ENCODE assay signal across 10 mouse cellular contexts in the genomic region with DNA sequence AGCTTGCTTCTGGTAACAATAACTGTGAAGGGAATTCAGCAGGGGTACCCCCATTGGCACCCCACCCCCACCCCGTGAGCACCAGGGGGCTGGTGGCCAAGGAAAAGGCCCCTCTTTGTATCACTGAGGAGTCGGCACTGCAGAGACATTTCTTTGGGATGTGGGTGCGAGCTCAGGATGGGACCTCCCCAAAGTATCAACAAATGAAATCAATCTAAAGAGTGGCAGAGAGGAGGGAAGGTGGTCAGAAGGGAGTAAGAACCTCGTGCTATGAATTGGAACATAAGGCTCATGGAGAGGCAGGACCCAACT. TPM values are rescaled to one million over a fixed set of nuclear protein-coding genes. Genes with fewer than 3 reads are reported as not detected.
DNase-seq lines count a peak whose midpoint lies in the region; ATAC-seq and TF ChIP-seq lines count a peak whose summit lies in the region.
"Had no signal": no experiment of that assay in that cellular context is flagged by ENCODE, and none has a peak within 500 bp of the region (broad histone marks: within the 10 kb centered on the region; RNA-seq: fewer than 3 reads in every experiment).

No protein-coding gene starts in this region.

- ATAC-seq in forebrain, postnatal 0 days: no peak
- ATAC-seq in megakaryocyte, adult 5-6 weeks (ENCODE audit: poor library complexity, severe bottlenecking): no peak
- no peak for ATAC-seq in hindbrain, postnatal 0 days
- ATAC-seq in stomach, embryonic 14.5 days (ENCODE audit: insufficient number of reproducible peaks, insufficient read depth, low FRiP score, low read depth): no peak

- H3K4me3 ChIP-seq in forebrain, embryonic 10.5 days: peak overlapping the region; percentile 57
- H3K4me3 ChIP-seq in forebrain, postnatal 0 days (ENCODE audit: low read depth, low read length): no peak overlapping the region
- H3K4me3 ChIP-seq in megakaryocyte, embryonic 14.5 days (replicated peaks): peak overlapping the region; percentile 88
- no peak overlapping the region for H3K4me3 ChIP-seq in hindbrain, postnatal 0 days (ENCODE audit: low read length)
- H3K4me3 ChIP-seq in stomach, embryonic 14.5 days (ENCODE audit: low read depth, low read length): peak overlapping the region; percentile 33; the same call in 1 of the 2 replicates
- H3K4me3 ChIP-seq: hindbrain, embryonic 15.5 days had no signal

- H3K9ac ChIP-seq in forebrain, postnatal 0 days: no peak overlapping the region
- no peak overlapping the region for H3K9ac ChIP-seq in hindbrain, postnatal 0 days (replicated peaks; ENCODE audit: low read length)
- no peak overlapping the region for H3K9ac ChIP-seq in stomach, embryonic 14.5 days (replicated peaks; ENCODE audit: low read depth, low read length)
- H3K9ac ChIP-seq: hindbrain, embryonic 15.5 days had no signal

- peaks cover 48% of the 10 kb centered on the region for H3K4me1 ChIP-seq in forebrain, embryonic 10.5 days
- 0 out of 2 replicates have a peak, but pooled peaks cover 9% of the 10 kb centered on the region for H3K4me1 ChIP-seq in forebrain, postnatal 0 days (ENCODE audit: insufficient read depth)
- peaks cover 30% of the 10 kb centered on the region for H3K4me1 ChIP-seq in megakaryocyte, embryonic 14.5 days
- no peaks in the 10 kb centered on the region for H3K4me1 ChIP-seq in hindbrain, postnatal 0 days (ENCODE audit: insufficient read depth, low read length)
- peaks cover 12% of the 10 kb centered on the region; the same call in 1 of the 2 replicates for H3K4me1 ChIP-seq in stomach, embryonic 14.5 days (ENCODE audit: control insufficient read depth, insufficient read depth, low read length)

- H3K4me2 ChIP-seq in forebrain, postnatal 0 days (ENCODE audit: low read depth): no peak overlapping the region
- peak overlapping the region; percentile 51; the same call in 1 of the 2 replicates for H3K4me2 ChIP-seq in hindbrain, postnatal 0 days (ENCODE audit: low read depth, low read length)
- H3K4me2 ChIP-seq in stomach, embryonic 14.5 days (replicated peaks; ENCODE audit: low read depth, low read length): peak overlapping the region; percentile 49

- H3K36me3 ChIP-seq in forebrain, embryonic 10.5 days (replicated peaks): no peaks in the 10 kb centered on the region
- no peaks in the 10 kb centered on the region for H3K36me3 ChIP-seq in forebrain, postnatal 0 days (ENCODE audit: insufficient read depth)
- H3K36me3 ChIP-seq in megakaryocyte, embryonic 14.5 days (replicated peaks; ENCODE audit: low read length): no peaks in the 10 kb centered on the region
- H3K36me3 ChIP-seq in hindbrain, postnatal 0 days (ENCODE audit: insufficient read depth, low read length): no peaks in the 10 kb centered on the region
- H3K36me3 ChIP-seq in stomach, embryonic 14.5 days (ENCODE audit: control insufficient read depth, insufficient read depth, low read length): no peaks in the 10 kb centered on the region
- H3K36me3 ChIP-seq: hindbrain, embryonic 15.5 days had no signal

- peak overlapping the region; percentile 91 for H3K27ac ChIP-seq in forebrain, embryonic 10.5 days
- no peak overlapping the region for H3K27ac ChIP-seq in forebrain, postnatal 0 days (ENCODE audit: low read depth, low read length)
- H3K27ac ChIP-seq in hindbrain, postnatal 0 days: no peak overlapping the region
- no peak overlapping the region for H3K27ac ChIP-seq in stomach, embryonic 14.5 days (ENCODE audit: low read length)
- H3K27ac ChIP-seq: hindbrain, embryonic 15.5 days had no signal

- no peak for DNase-seq in forebrain, embryonic 10.5 days (ENCODE audit: extremely low spot score, low spot score)
- no peak for DNase-seq in forebrain, postnatal 0 days
- DNase-seq in hindbrain, postnatal 0 days (ENCODE audit: low spot score): no peak
- DNase-seq in ovary, adult 18-20 months (ENCODE audit: low spot score): no peak
- DNase-seq in layer of hippocampus, postnatal 25 days (ENCODE audit: extremely low spot score in 1 of 2, low spot score in 1 of 2): no peak
- DNase-seq: cerebellum, postnatal 25 days had no signal

- no peaks in the 10 kb centered on the region for H3K27me3 ChIP-seq in forebrain, embryonic 10.5 days (ENCODE audit: poor library complexity, severe bottlenecking)
- H3K27me3 ChIP-seq in forebrain, postnatal 0 days (ENCODE audit: insufficient read depth, low read length): no peaks in the 10 kb centered on the region
- H3K27me3 ChIP-seq in megakaryocyte, embryonic 14.5 days (replicated peaks): no peaks in the 10 kb centered on the region
- H3K27me3 ChIP-seq in hindbrain, postnatal 0 days (ENCODE audit: insufficient read depth, low read length): no peaks in the 10 kb centered on the region
- H3K27me3 ChIP-seq in stomach, embryonic 14.5 days (ENCODE audit: control insufficient read depth, insufficient read depth, low read length): no peaks in the 10 kb centered on the region
- H3K27me3 ChIP-seq: hindbrain, embryonic 15.5 days had no signal

- 59% methylated on average over 4 of the region's 4 CpGs for WGBS in forebrain, embryonic 10.5 days
- 39% methylated on average over 4 of the region's 4 CpGs for WGBS in forebrain, postnatal 0 days
- WGBS in hindbrain, postnatal 0 days: 54% methylated on average over 4 of the region's 4 CpGs
- 42% methylated on average over 4 of the region's 4 CpGs for WGBS in stomach, embryonic 14.5 days

- TF ChIP-seq CTCF in forebrain, postnatal 0 days (IDR thresholded peaks at IDR 0.05; ENCODE audit: low read depth): no peak
- no peak for TF ChIP-seq CTCF in hindbrain, postnatal 0 days (IDR thresholded peaks at IDR 0.05; ENCODE audit: low read depth)

- no peaks in the 10 kb centered on the region for H3K9me3 ChIP-seq in forebrain, embryonic 10.5 days
- H3K9me3 ChIP-seq in forebrain, postnatal 0 days (ENCODE audit: low read length): no peaks in the 10 kb centered on the region
- no peaks in the 10 kb centered on the region for H3K9me3 ChIP-seq in megakaryocyte, embryonic 14.5 days
- no peaks in the 10 kb centered on the region for H3K9me3 ChIP-seq in hindbrain, postnatal 0 days (ENCODE audit: low read length)
- H3K9me3 ChIP-seq in stomach, embryonic 14.5 days (ENCODE audit: control insufficient read depth, low read depth, low read length): no peaks in the 10 kb centered on the region
- H3K9me3 ChIP-seq: hindbrain, embryonic 15.5 days had no signal

RNA-seq across cellular contexts. Expression of gene Hist2h3c1, which starts 2.5 kb away (rescaled TPM):
- polyA plus RNA-seq in forebrain, embryonic 10.5 days (2016; fragmentation: Nextera tagmentation; extraction: Ambion mirVana): 0.86 TPM in 1 of 2 replicates, not detected in the other
- total RNA-seq in forebrain, postnatal 0 days (2014; rRNA removed): not detected in 2 replicates
- polyA plus RNA-seq in forebrain, postnatal 0 days (2015; fragmentation: Nextera tagmentation; extraction: Ambion mirVana): not detected in 2 replicates
- polyA plus RNA-seq in megakaryocyte, embryonic 14.5 days (2012; ENCODE audit: insufficient read depth, low replicate concordance): not detected in 2 replicates
- total RNA-seq in megakaryocyte, adult 5-6 weeks (2015): 17.8 and 20.2 TPM in 2 replicates
- 2.8 TPM in 1 of 2 replicates, not detected in the other for total RNA-seq in megakaryocyte, adult 5-6 weeks (2017)
- total RNA-seq in hindbrain, postnatal 0 days (2014; rRNA removed): not detected in 2 replicates
- 0.16 TPM in 1 of 2 replicates, not detected in the other for polyA plus RNA-seq in hindbrain, postnatal 0 days (2015; fragmentation: Nextera tagmentation; extraction: Ambion mirVana)
- 1.4 and 3.0 TPM in 2 replicates for polyA plus RNA-seq in stomach, embryonic 14.5 days (2014; fragmentation: Nextera tagmentation; extraction: Ambion mirVana)
- total RNA-seq in layer of hippocampus, postnatal 25 days (2021): not detected

RNA-seq across cellular contexts. Expression of gene Hist2h2aa1, which starts 3.7 kb away (rescaled TPM):
- 8.1 and 16.6 TPM in 2 replicates for polyA plus RNA-seq in forebrain, embryonic 10.5 days (2016; fragmentation: Nextera tagmentation; extraction: Ambion mirVana)
- 906 and 1,412 TPM in 2 replicates for total RNA-seq in forebrain, postnatal 0 days (2014; rRNA removed)
- polyA plus RNA-seq in forebrain, postnatal 0 days (2015; fragmentation: Nextera tagmentation; extraction: Ambion mirVana): 14.2 and 23.3 TPM in 2 replicates
- polyA plus RNA-seq in megakaryocyte, embryonic 14.5 days (2012; ENCODE audit: insufficient read depth, low replicate concordance): 57.2 and 67.0 TPM in 2 replicates
- not detected in 2 replicates for total RNA-seq in megakaryocyte, adult 5-6 weeks (2015)
- total RNA-seq in megakaryocyte, adult 5-6 weeks (2017): 12,468 and 14,692 TPM in 2 replicates
- total RNA-seq in hindbrain, postnatal 0 days (2014; rRNA removed): 1,894 and 2,680 TPM in 2 replicates
- 24.4 and 25.0 TPM in 2 replicates for polyA plus RNA-seq in hindbrain, postnatal 0 days (2015; fragmentation: Nextera tagmentation; extraction: Ambion mirVana)
- 12.3 and 17.2 TPM in 2 replicates for polyA plus RNA-seq in stomach, embryonic 14.5 days (2014; fragmentation: Nextera tagmentation; extraction: Ambion mirVana)
- total RNA-seq in layer of hippocampus, postnatal 25 days (2021): 1 to 10 TPM; 3.0 to 6.9 TPM

RNA-seq across cellular contexts. Expression of gene Hist2h2aa2, which starts 8.9 kb away (rescaled TPM):
- polyA plus RNA-seq in forebrain, embryonic 10.5 days (2016; fragmentation: Nextera tagmentation; extraction: Ambion mirVana): 19.2 and 34.4 TPM in 2 replicates
- 858 and 1,027 TPM in 2 replicates for total RNA-seq in forebrain, postnatal 0 days (2014; rRNA removed)
- 32.7 and 59.8 TPM in 2 replicates for polyA plus RNA-seq in forebrain, postnatal 0 days (2015; fragmentation: Nextera tagmentation; extraction: Ambion mirVana)
- 947 and 1,036 TPM in 2 replicates for polyA plus RNA-seq in megakaryocyte, embryonic 14.5 days (2012; ENCODE audit: insufficient read depth, low replicate concordance)
- 98.2 and 115 TPM in 2 replicates for total RNA-seq in megakaryocyte, adult 5-6 weeks (2015)
- not detected in 2 replicates for total RNA-seq in megakaryocyte, adult 5-6 weeks (2017)
- 1,755 and 2,054 TPM in 2 replicates for total RNA-seq in hindbrain, postnatal 0 days (2014; rRNA removed)
- polyA plus RNA-seq in hindbrain, postnatal 0 days (2015; fragmentation: Nextera tagmentation; extraction: Ambion mirVana): 52.1 and 62.1 TPM in 2 replicates
- 54.1 and 54.7 TPM in 2 replicates for polyA plus RNA-seq in stomach, embryonic 14.5 days (2014; fragmentation: Nextera tagmentation; extraction: Ambion mirVana)
- 100 to 1,000 TPM; 225 TPM for total RNA-seq in layer of hippocampus, postnatal 25 days (2021)

RNA-seq across cellular contexts. Expression of gene Hist2h3c2, which starts 10.1 kb away (rescaled TPM):
- polyA plus RNA-seq in forebrain, embryonic 10.5 days (2016; fragmentation: Nextera tagmentation; extraction: Ambion mirVana): 5.9 and 6.4 TPM in 2 replicates
- 52.3 and 90.8 TPM in 2 replicates for total RNA-seq in forebrain, postnatal 0 days (2014; rRNA removed)
- 0.84 and 1.3 TPM in 2 replicates for polyA plus RNA-seq in forebrain, postnatal 0 days (2015; fragmentation: Nextera tagmentation; extraction: Ambion mirVana)
- 50.2 and 139 TPM in 2 replicates for polyA plus RNA-seq in megakaryocyte, embryonic 14.5 days (2012; ENCODE audit: insufficient read depth, low replicate concordance)
- total RNA-seq in megakaryocyte, adult 5-6 weeks (2015): 319 and 351 TPM in 2 replicates
- total RNA-seq in megakaryocyte, adult 5-6 weeks (2017): 146 and 157 TPM in 2 replicates
- total RNA-seq in hindbrain, postnatal 0 days (2014; rRNA removed): 441 and 602 TPM in 2 replicates
- polyA plus RNA-seq in hindbrain, postnatal 0 days (2015; fragmentation: Nextera tagmentation; extraction: Ambion mirVana): 1.6 and 2.3 TPM in 2 replicates
- 4.9 and 6.2 TPM in 2 replicates for polyA plus RNA-seq in stomach, embryonic 14.5 days (2014; fragmentation: Nextera tagmentation; extraction: Ambion mirVana)
- total RNA-seq in layer of hippocampus, postnatal 25 days (2021): 10 to 100 TPM in 1 of 2 experiments, 1 to 10 TPM in 1; 9.9 to 11.0 TPM

RNA-seq across cellular contexts. Expression of gene Hist2h4, which starts 14.1 kb away (rescaled TPM):
- polyA plus RNA-seq in forebrain, embryonic 10.5 days (2016; fragmentation: Nextera tagmentation; extraction: Ambion mirVana): 12.0 and 14.2 TPM in 2 replicates
- total RNA-seq in forebrain, postnatal 0 days (2014; rRNA removed): 52.8 and 60.5 TPM in 2 replicates
- 3.5 and 5.1 TPM in 2 replicates for polyA plus RNA-seq in forebrain, postnatal 0 days (2015; fragmentation: Nextera tagmentation; extraction: Ambion mirVana)
- polyA plus RNA-seq in megakaryocyte, embryonic 14.5 days (2012; ENCODE audit: insufficient read depth, low replicate concordance): 5.6 and 6.1 TPM in 2 replicates
- total RNA-seq in megakaryocyte, adult 5-6 weeks (2015): 187 and 212 TPM in 2 replicates
- total RNA-seq in megakaryocyte, adult 5-6 weeks (2017): 175 TPM in 2 replicates
- total RNA-seq in hindbrain, postnatal 0 days (2014; rRNA removed): 127 and 159 TPM in 2 replicates
- polyA plus RNA-seq in hindbrain, postnatal 0 days (2015; fragmentation: Nextera tagmentation; extraction: Ambion mirVana): 10.2 and 10.6 TPM in 2 replicates
- polyA plus RNA-seq in stomach, embryonic 14.5 days (2014; fragmentation: Nextera tagmentation; extraction: Ambion mirVana): 9.6 and 15.0 TPM in 2 replicates
- 10 to 100 TPM; 23.8 to 28.4 TPM for total RNA-seq in layer of hippocampus, postnatal 25 days (2021)

Comparison
In these comparisons a context has a peak if more than half of its experiments do, and no peak if none do; other contexts are left out.
1. H3K4me3 ChIP-seq: peak in forebrain, embryonic 10.5 days (single experiment), megakaryocyte, embryonic 14.5 days (single experiment) and stomach, embryonic 14.5 days (single experiment); none in forebrain, postnatal 0 days (single experiment) and hindbrain, postnatal 0 days (single experiment).
2. RNA of gene Hist2h2aa2, which starts 8.9 kb away (polyA plus RNA-seq): 947 to 1,036 TPM in megakaryocyte, embryonic 14.5 days; 54.1 to 54.7 TPM in stomach, embryonic 14.5 days, 52.1 to 62.1 TPM in hindbrain, postnatal 0 days, 19.2 to 34.4 TPM in forebrain, embryonic 10.5 days and 32.7 to 59.8 TPM in forebrain, postnatal 0 days; every median in the first group is over 10 times any median in the second.